Mouse (Mus musculus) ES-Bruce4 (cell line): ENCODE measurements around the gene Glp1r. TPM values are rescaled to one million over a fixed set of nuclear protein-coding genes. Genes with fewer than 3 reads are reported as not detected.

Source experiments
- H3K27ac ChIP-seq: 2 replicates; pipeline ENCODE4 v1.5.1; 2012; ENCODE audit warnings: low read length, inconsistent platforms; ENCODE audit not compliant: insufficient read depth
- H3K27me3 ChIP-seq: 2 replicates; pipeline ENCODE4 v1.6.1; 2012; ENCODE audit warnings: mild to moderate bottlenecking, low read length, inconsistent platforms; ENCODE audit not compliant: control insufficient read depth, poor library complexity, insufficient read depth, severe bottlenecking
- H3K36me3 ChIP-seq: 2 replicates; pipeline ENCODE4 v1.6.1; 2012; ENCODE audit warnings: inconsistent platforms, mild to moderate bottlenecking, low read length, moderate library complexity; ENCODE audit not compliant: control insufficient read depth, poor library complexity, insufficient read depth, severe bottlenecking
- H3K4me1 ChIP-seq: one replicate; pipeline ENCODE4 v1.8.1; 2011; ENCODE audit warnings: low read length; ENCODE audit not compliant: control insufficient read depth, insufficient read depth
- H3K4me3 ChIP-seq: 2 replicates; pipeline ENCODE4 v1.5.1; 2011; ENCODE audit warnings: low read depth, mild to moderate bottlenecking, low read length
- H3K9ac ChIP-seq: 2 replicates; pipeline ENCODE4 v1.6.1; 2012; ENCODE audit warnings: low read depth, mild to moderate bottlenecking, inconsistent platforms; ENCODE audit not compliant: poor library complexity, severe bottlenecking
- H3K9me3 ChIP-seq: replicated peaks from 2 replicates; pipeline ENCODE4 v1.6.1; 2012; ENCODE audit warnings: mild to moderate bottlenecking, low read length, inconsistent platforms; ENCODE audit not compliant: control insufficient read depth, poor library complexity, insufficient read depth, severe bottlenecking
- CTCF ChIP-seq: IDR thresholded peaks from one replicate; pipeline ENCODE4 v1.8.1; 2011; ENCODE audit warnings: low read depth, low read length
- EP300 ChIP-seq: IDR thresholded peaks from 2 replicates; pipeline ENCODE4 v1.6.1; 2011; ENCODE audit warnings: low read depth, low read length; ENCODE audit not compliant: insufficient read depth
- POLR2A ChIP-seq: IDR thresholded peaks from one replicate; pipeline ENCODE4 v1.8.1; 2011; ENCODE audit warnings: low read length; ENCODE audit not compliant: insufficient read depth
- polyA plus RNA-seq: library from polyadenylated mRNA; stranded (reverse); fragments of >200 nt; gene quantifications from 2 replicates; pipeline ENCODE4 v1.2.4, GENCODE M21; 2011; ENCODE audit warnings: low read depth; ENCODE audit not compliant: missing spikeins, insufficient read depth, insufficient read length

Glp1r gene
- polyA plus RNA-seq, 1 experiment: 1.9 TPM

DNA sequence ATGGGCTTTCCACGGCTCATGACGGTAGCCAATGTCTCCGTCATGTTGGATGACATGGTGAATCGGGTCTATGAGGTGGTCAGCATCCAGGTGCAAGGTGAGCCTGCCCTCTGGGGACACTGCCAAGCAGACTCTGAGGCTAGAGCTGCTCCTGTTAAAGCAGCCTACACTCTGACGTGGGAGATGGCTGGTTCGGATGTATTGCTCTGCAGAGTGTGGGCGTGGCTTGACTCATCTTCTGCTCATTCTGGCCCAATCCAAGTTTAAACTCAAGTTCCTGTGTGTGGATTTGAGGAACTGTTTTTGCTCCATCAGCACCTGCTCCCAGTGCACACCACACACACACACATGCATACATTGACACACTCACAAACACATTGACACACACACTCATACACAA lies 70.3 kb downstream of the Glp1r start:
- Histone ChIP-seq H3K9me3 (no peaks in the 10 kb centered on the region), H3K9ac (no peak overlapping the region), H3K27me3 (no peaks in the 10 kb centered on the region), H3K4me3 (no peak overlapping the region), H3K4me1 (no peaks in the 10 kb centered on the region), H3K27ac (no peak overlapping the region), H3K36me3 (no peaks in the 10 kb centered on the region)
- TF ChIP-seq CTCF (no peak), POLR2A (no peak)

DNA sequence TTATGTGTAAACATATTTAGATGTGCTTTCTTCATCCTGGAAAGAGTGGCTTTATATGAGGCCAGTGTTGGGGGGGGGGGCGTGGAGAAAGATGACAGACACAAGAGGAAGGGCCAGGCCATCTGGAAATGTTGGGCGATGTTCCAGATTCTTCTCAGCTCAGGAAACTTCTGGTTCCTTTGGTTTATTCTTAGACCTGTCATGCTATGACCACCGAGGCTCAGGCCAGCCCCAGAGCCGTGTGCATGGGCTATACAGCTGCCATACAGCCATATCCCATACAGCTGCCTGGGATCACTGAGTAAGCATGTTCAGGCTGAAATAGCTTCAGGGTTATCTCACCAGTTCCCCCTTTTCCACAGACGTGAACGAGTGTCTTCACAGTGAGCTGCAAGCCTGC lies 71.7 kb downstream of the Glp1r start:
- no peak overlapping the region for H3K4me3 ChIP-seq
- H3K9ac ChIP-seq: no peak overlapping the region
- TF ChIP-seq CTCF (no peak), POLR2A (no peak), EP300 (no peak)
- H3K36me3 ChIP-seq: no peaks in the 10 kb centered on the region
- no peaks in the 10 kb centered on the region for H3K27me3 ChIP-seq
- H3K4me1 ChIP-seq: no peaks in the 10 kb centered on the region
- H3K9me3 ChIP-seq: no peaks in the 10 kb centered on the region
- no peak overlapping the region for H3K27ac ChIP-seq

DNA sequence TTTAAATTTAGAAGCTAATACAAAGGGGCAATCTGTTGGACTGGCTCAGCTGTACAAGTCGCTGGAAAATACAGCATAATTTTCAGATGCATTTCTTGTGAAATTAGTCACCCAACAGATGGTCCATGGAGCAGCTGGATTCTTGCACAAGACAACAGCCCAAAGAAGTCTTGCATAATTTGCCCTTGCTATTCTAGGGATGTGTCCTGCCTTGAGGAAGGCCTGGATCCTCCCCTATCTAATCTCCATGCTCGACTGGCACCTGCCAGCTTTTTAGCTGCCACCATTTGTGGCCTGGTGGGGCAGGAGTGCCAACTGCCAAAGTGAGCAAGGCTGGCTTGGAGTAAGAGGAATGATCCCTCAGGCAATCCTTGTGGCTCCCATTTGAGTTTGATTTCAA lies 75.7 kb downstream of the Glp1r start:
- no peak overlapping the region for H3K27ac ChIP-seq
- TF ChIP-seq CTCF (no peak), POLR2A (no peak), EP300 (no peak)
- no peaks in the 10 kb centered on the region for H3K9me3 ChIP-seq
- H3K9ac ChIP-seq: no peak overlapping the region
- no peaks in the 10 kb centered on the region for H3K36me3 ChIP-seq
- H3K27me3 ChIP-seq: no peaks in the 10 kb centered on the region
- H3K4me3 ChIP-seq: no peak overlapping the region
- no peaks in the 10 kb centered on the region for H3K4me1 ChIP-seq

DNA sequence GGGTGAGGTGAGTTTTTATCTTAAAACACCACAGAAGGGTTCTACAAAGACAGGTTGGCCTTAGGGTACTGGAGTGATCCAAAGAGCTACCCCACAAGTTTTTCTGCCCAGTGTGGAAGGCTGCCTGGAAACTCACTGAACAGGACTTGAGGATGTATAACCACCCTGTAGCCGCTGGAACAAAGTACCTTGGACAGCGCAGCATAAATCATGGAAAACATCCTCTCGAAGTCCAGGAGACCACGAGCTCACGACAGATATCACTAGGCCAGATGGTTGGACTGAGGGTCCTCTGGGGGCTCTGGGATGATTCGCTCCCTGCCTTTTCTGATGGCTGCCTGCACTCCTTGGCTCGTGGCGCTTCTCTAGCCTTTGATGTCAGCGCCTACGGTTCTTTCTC lies 76.9 kb downstream of the Glp1r start:
- Histone ChIP-seq H3K9ac (no peak overlapping the region), H3K4me1 (no peaks in the 10 kb centered on the region), H3K27me3 (no peaks in the 10 kb centered on the region), H3K9me3 (no peaks in the 10 kb centered on the region), H3K4me3 (no peak overlapping the region), H3K27ac (no peak overlapping the region), H3K36me3 (no peaks in the 10 kb centered on the region)
- no peak for TF ChIP-seq POLR2A
- TF ChIP-seq EP300: no peak
- TF ChIP-seq CTCF: no peak

DNA sequence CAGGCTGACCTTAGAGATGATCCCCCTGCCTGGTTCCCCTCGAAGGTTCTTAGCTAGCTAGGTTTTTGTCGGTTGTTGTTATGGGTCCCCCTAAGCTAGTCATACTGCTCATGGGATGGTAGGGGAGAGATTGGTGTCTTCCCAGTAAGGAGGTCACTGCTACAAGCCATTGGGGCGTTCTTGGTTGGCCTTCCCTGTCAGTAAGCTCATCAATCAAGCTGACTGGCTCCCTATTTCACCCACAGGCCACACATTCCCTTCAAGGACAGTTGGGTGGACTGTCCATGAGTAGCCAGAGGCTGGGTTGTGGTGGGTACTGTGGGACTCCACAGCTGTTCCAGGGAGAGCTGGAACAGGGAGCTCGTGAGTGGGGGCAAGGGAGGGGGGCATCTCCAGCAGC lies 81.9 kb downstream of the Glp1r start:
- Histone ChIP-seq H3K9me3 (no peaks in the 10 kb centered on the region), H3K27me3 (no peaks in the 10 kb centered on the region), H3K9ac (no peak overlapping the region), H3K4me1 (no peaks in the 10 kb centered on the region), H3K4me3 (no peak overlapping the region), H3K27ac (no peak overlapping the region), H3K36me3 (no peaks in the 10 kb centered on the region)
- TF ChIP-seq EP300 (no peak), POLR2A (no peak), CTCF (no peak)

DNA sequence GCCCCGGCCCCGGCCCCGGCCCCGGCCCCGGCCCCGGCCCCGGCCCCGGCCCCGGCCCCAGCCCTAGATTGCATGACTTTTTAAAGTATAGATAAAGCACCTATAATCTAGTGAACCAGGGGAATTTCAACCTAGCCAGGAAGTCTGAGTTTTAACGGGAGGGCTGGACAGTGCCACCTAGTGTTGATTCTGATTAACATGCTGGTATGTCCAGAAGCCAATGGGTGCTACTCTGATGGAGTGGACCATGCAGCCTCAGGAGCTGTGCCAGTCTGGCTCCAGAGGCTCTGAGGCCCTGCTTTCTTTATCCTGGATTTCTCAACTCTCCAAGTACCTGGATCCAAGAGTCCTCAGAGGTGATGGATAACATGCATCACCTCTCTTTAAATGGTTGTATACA lies 88.6 kb downstream of the Glp1r start:
- TF ChIP-seq POLR2A: no peak
- peak; percentile 36 for TF ChIP-seq CTCF
- Histone ChIP-seq H3K4me3 (no peak overlapping the region), H3K9me3 (no peaks in the 10 kb centered on the region)

More for the DNA sequence above, 88.6 kb downstream of the Glp1r start:
- no peak overlapping the region for H3K9ac ChIP-seq
- no peaks in the 10 kb centered on the region for H3K4me1 ChIP-seq
- H3K36me3 ChIP-seq: no peaks in the 10 kb centered on the region
- no peaks in the 10 kb centered on the region for H3K27me3 ChIP-seq
- H3K27ac ChIP-seq: no peak overlapping the region

Other genes starting within 250 kb of the Glp1r start
- gene Umodl1, start 52.8 kb downstream of the Glp1r start, polyA plus RNA-seq: not detected in 2 replicates
- gene Abcg1, start 155.9 kb downstream of the Glp1r start, polyA plus RNA-seq: 8.4 and 11.7 TPM in 2 replicates
- not detected in 2 replicates for gene Tff3, start 227.8 kb downstream of the Glp1r start, polyA plus RNA-seq
- not detected in 2 replicates for gene Tff2, start 242.5 kb downstream of the Glp1r start, polyA plus RNA-seq